Mouse (Mus musculus) right cerebral cortex, adult 18-20 months (tissue): ENCODE data around the gene Dimt1.
"Not testable (repeated sequence)": the region's sequence is repeated elsewhere in the genome, so short reads cannot be mapped to it uniquely, and the experiment has no call there.

ENCODE experiments used
- DNase-seq: peaks from one replicate; pipeline ENCODE4 v3.0.0; 2022; ENCODE audit warnings: mixed read lengths

Dimt1 gene

GRCm38 (mm10) chr13:106996891-106997290 is 50.0 kb downstream of the Dimt1 start:
- DNase-seq, result no peak

- DNase-seq, result not testable (repeated sequence)
These were observed 50.6 kb downstream of the Dimt1 start for GRCm38 (mm10) chr13:106997557-106997956.

GRCm38 (mm10) chr13:106998026-106998425 is 51.1 kb downstream of the Dimt1 start:
- no peak for DNase-seq

GRCm38 (mm10) chr13:106998671-106999070 is 51.7 kb downstream of the Dimt1 start:
- DNase-seq, result no peak

GRCm38 (mm10) chr13:107003211-107003610 is 56.3 kb downstream of the Dimt1 start:
- no peak for DNase-seq

GRCm38 (mm10) chr13:107008174-107008573 is 61.2 kb downstream of the Dimt1 start:
- DNase-seq, result no peak
